Mouse (Mus musculus) thymus, postnatal 25 days (tissue): ENCODE measurements around the gene Atox1.

Source experiments
- DNase-seq: peaks from one replicate; pipeline ENCODE4 v3.0.0; 2022

Atox1 gene

DNA sequence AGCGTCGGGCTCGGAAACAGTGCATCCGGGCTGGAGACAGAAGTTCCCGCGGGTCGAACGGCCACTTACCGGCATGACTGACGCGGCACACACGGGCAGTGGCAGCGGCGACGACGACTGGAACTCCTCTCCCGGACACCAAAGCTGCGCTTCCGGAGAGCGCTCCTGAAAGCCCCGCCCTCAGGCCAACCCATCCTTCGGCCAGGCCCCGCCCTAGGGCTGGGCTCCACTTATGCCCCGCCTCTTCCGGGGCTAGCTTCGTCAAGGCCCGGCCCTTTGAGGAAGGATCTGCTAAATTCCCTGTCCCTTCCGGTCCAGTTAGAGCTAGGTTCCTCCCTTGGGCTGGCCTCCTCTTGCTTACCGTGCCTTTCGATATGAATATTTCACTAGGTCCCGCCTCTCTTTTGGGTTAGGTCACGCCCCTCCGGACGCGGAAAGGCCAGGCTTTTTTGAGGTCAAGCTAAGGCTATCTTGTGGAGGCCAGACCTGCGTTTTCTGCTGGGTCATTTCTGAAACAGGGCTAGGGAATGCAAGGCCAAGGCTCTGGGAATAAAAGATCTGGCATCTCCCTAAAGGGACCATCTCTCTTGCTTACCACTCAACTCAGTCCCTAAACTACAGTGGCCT, at the start of gene Atox1:
Atox1 (minus strand) TSS at position 221 of the 627 bp plus-strand sequence.
- peak; percentile 90 for DNase-seq

DNA sequence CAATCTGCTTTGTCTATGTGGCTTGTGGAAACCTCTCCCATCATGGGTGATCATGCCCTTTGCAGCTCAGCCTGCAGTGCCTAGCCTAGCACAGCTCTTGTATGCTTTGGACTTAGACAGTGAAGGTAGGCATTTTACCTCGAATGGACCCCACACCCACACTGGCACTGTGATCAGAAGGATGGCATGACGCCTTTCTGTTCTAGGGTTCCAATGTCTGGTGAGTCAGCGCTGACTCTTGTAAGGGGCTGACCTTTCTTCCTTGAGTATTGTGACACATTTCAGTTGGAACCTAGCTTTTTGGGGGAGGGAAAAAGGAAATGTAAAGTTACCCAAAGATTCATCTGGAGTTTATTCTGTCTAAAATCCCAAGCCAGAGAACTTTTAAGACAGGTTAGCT, 44.4 kb upstream of the Atox1 start:
- DNase-seq, result no peak

GRCm38 (mm10) chr11:55502886-55503285, 41.8 kb upstream of the Atox1 start:
- DNase-seq, result no peak

DNA sequence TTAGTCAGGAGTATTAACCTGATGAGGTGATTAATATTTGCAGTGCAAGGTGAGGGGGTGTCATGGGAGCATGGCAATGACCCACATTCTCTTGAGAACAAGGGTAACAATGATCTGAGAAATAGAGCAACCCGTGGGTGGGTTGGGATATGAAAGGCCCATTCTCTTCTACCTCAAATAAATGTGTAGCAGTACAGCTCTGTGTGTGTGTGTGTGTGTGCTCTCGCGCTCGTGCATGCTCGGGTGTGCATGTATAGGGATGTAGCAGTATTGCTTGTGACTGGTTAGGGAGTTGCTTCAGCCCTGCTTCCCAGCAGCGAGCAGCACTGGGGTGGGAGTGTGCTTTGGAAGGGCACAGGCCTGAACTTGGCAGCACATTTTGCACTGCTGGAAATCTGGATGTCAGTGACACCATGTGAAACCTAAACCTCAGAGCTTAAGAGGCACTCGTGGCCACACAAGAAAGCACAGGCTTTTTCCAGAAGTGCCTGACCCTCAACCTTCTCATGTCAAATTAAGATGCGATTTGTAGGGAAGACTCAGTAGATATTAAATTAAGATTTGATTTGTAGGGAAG, 41.0 kb upstream of the Atox1 start:
- DNase-seq, result no peak

DNA sequence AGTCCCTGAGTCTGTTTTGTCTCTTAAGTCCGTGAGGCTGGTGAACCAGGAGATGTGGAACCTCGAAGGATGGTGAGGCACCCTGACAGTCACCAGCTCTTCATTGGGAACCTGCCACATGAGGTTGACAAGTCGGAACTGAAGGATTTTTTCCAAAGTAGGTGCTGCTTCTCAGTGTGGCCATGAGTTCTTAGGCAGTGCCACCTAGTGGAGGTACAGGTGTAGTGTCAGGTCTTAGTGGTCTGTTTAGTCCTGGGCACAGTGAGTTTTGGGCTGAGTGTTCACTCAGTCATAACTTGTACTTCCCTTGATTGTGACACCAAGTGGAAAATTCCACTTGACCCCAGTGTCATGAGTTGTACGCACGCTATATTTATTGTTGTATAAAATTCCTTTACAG, 36.8 kb upstream of the Atox1 start:
- DNase-seq, result peak; percentile 37

- no peak for DNase-seq
These were observed 35.1 kb upstream of the Atox1 start for GRCm38 (mm10) chr11:55496158-55496557.

- no peak for DNase-seq
These were observed 24.4 kb upstream of the Atox1 start for GRCm38 (mm10) chr11:55485443-55485842.

GRCm38 (mm10) chr11:55473219-55473618, 12.2 kb upstream of the Atox1 start:
- DNase-seq, result no peak

DNA sequence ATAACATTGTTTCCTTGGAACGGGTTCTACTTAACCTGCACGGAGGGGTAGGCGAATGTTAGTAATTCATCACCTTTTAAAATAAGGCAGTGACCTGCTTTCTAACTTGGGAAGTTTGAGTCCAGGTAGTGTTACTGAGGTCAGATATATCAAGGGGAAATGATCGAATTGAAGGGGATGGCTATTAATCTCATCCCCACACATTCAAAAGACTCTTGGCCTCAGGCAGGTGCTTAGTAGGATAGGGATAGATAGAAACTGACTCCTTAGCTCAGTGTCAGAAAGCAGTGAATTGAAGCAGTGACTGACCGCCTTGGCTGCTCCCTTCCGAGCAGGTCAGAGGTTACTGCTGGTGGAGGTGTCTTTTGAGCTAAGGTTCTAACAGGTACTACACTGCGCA, 10.4 kb upstream of the Atox1 start:
- no peak for DNase-seq

DNA sequence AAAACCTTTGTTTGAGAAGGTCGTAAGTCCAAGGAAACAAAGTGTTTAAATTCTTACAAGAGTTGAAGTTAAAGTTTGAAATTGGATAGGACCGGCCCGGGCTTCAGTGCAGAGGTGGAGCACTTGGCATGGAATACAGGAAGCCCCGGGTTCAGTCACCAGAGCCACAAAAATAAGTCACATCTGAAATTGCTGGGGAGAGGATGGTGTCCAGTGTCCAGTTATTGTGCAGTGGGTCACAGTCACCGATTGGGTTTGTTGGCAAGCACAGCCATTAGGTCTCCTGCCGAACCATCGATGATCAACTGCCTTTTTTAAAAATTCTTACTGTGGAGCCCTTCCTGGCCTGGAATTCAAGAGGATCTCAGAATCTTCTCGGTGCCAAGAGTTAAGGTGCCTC, 9.7 kb upstream of the Atox1 start:
- no peak for DNase-seq

- no peak for DNase-seq
These were observed 9.1 kb upstream of the Atox1 start for GRCm38 (mm10) chr11:55469923-55470691.

- DNase-seq, result peak; percentile 99
These were observed 8.2 kb upstream of the Atox1 start, which contains the start of gene G3bp1 for GRCm38 (mm10) chr11:55469048-55469843. Gene G3bp1, plus strand, starts transcription at chr11:55469685.

DNA sequence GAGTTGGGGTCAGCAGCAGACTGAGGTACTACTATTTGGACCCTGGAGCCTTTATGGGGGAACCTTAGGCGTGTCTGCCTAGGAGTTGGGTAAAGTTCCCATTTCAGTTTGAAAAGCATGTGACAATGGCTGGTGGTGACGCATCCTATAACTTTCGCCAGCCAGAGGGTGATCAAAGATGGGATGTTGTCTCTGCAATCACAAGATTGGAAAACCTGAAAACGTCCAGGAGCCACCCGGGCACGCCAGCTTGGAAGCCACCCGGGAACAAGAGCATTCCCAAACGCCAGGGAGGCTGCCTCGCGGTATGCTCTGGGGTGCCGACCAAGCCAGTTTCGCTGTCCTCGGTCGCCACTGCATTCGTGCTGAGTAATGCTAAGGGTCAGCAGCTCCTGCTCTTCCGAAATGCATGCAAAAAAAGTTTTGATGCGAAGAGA, 7.6 kb upstream of the Atox1 start:
- no peak for DNase-seq

DNA sequence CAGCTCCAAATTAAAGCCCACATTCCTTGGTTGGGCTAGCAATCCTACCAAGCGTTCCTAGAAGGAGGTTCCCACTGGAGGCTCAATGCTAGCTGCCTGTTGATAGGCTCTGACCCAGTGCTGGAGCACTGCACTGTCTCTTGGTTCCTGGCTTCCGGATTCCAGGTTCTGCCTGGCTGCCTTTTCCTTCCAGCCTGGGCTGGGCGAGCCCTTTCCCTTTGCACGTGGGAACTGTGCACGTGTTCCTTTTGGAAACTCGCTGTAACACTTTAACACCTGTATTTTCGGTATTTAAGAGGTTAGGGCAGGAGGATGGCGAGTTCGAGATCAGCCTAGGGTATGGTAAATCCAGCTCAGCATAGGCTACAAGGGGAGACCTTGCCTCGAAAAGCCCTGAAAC, 7.0 kb upstream of the Atox1 start:
- no peak for DNase-seq

DNA sequence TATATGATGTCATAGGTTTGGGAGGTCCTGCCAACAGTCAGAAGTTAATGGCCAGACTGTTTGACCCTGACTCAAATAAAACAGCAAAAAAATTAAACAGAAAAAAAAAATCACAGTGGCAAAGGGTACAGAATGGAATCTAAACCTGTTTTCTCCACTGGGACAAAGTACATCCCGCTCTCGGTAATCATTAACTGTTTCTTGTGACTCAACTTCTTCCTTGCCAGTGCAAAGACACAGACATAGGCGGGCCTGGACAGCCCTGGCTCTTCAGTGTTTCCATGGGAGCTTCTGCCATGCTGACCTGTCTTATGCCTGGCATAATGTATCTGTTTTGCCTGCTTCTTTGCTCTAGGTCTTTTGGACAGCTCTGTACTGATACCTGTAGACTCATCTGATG, 4.1 kb upstream of the Atox1 start:
- no peak for DNase-seq

- no peak for DNase-seq
These were observed 3.7 kb upstream of the Atox1 start for GRCm38 (mm10) chr11:55464707-55465106.

DNA sequence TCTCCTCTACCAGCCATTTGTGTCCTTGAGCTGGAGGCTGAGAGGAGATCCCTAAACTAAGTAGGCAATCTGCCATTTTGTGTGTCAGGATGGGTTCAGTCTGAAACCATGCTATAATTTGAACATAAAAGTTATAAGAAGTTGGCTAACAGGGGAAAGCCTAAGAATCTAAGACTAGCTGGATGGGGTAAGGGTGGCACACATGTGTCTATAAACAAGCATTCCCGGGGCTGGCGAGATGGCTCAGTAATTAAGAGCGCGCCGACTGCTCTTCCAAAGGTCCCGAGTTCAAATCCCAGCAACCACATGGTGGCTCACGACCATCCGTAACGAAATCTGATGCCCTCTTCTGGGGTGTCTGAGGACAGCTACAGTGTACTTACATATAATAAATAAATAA, 1.1 kb upstream of the Atox1 start:
- no peak for DNase-seq

DNA sequence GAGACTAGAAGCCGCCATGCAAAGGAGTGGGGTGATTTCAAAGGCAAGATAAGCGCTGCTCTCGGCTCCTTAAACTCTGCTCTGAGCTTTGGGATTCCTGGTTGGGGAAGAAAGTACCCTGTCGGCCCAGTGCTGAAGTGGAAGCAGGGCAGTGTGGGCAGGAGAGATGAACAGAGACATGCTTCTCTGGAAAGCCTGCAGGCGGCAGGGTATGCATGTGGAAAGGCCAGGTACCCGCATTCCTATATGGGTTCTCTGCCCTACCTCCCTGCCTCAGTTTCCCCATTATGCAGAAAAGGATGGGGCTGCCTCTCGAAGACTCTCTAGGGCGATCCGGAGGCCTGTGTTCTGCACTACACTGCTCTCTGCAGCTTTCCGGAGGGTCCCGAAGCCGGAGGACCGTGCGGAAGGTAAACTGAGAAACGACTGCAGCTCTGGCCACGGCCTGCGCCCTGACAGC, 450 bp downstream of the Atox1 start:
- no peak for DNase-seq

- no peak for DNase-seq
These were observed 1.0 kb downstream of the Atox1 start for GRCm38 (mm10) chr11:55459850-55460558.

DNA sequence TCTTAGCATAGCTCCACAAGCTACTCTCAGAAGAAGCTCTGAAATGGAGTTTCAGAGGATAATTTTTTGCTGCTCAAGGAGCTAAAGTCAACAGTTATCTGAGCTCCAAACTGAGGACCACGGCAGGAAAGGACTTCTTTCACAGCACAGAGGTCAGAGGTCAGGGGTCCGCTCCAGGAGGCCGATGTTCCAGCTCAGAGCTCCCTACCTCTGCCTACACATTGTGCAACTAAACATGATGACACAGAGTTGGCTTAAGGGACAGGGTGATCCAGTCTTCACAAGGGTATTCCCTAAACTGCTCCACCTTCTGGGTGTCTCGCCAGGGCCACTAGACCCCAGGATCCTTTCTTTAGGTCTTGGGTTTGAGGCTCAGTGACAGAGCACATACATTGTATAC, 2.5 kb downstream of the Atox1 start:
- DNase-seq, result no peak

- no peak for DNase-seq
These were observed 5.9 kb downstream of the Atox1 start for GRCm38 (mm10) chr11:55455166-55455565.

DNA sequence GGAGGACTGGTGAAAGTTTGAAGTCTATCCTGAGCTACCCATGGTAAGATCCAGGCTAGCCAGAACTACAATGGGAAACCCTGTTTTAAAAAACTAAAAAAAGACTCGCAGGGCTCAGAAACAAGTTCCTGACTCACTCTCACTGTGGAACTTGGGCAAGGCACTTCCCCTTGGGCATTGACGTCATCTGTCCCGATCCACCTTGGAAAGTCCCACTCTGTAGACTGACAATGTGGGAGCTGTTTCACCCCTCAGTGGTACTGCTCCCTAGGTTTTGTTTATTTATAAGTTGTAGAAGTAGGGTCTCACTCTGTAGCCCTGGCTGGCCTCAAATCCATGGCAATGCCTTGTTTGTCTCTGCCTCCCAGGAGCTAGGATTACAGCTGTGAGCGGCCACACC, 7.4 kb downstream of the Atox1 start:
- DNase-seq, result no peak

DNA sequence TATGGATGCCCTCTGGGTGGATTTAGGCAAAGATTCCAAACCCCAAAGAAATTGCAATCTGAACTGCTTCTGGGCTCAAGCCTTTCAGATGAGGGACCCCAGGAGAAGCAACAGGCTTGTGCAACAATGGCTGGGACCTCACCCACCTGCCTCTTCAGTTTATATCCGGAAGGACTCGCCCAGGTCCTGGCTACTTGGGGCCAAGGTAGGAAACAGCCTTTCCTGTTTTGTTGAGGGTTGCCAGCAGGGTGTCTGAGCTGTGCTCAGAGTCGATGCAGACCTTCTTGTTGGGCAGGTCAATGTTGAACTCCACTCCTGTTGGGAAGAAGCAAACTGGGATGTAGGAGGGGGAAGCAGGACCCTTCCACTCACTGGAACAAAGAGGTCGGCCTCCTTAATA, 10.7 kb downstream of the Atox1 start:
- DNase-seq, result no peak
